Mouse (Mus musculus): Measurements from ENCODE around the gene Esrrb. TPM values are rescaled to one million over a fixed set of nuclear protein-coding genes. Genes with fewer than 3 reads are reported as not detected.

Esrrb gene
- polyA plus RNA-seq, 1 experiment from 2014 or later, result 0.77 TPM

GRCm38 (mm10) chr12:86507741-86508140 is 146.8 kb downstream of the Esrrb start:
- no peak overlapping the region for H3K4me2 ChIP-seq (replicated peaks; ENCODE audit: low read depth, low read length)
- ATAC-seq (ENCODE audit: low FRiP score, low TSS enrichment), result no peak
- H3K4me3 ChIP-seq (ENCODE audit: low read length), result no peak overlapping the region
- 0 out of 2 replicates have a peak, but pooled peaks cover 2% of the 10 kb centered on the region for H3K4me1 ChIP-seq (ENCODE audit: insufficient read depth, low read length)
- no peaks in the 10 kb centered on the region for H3K27me3 ChIP-seq (ENCODE audit: insufficient read depth, low read length)
- no peaks in the 10 kb centered on the region for H3K36me3 ChIP-seq (ENCODE audit: insufficient read depth, low read length)
- no peak overlapping the region for H3K9ac ChIP-seq (replicated peaks; ENCODE audit: low read length)
- no peak overlapping the region for H3K27ac ChIP-seq (ENCODE audit: low read length)
- WGBS, result 86% methylated on average over 10 of the region's 10 CpGs
- no peaks in the 10 kb centered on the region for H3K9me3 ChIP-seq (ENCODE audit: low read length)

DNA sequence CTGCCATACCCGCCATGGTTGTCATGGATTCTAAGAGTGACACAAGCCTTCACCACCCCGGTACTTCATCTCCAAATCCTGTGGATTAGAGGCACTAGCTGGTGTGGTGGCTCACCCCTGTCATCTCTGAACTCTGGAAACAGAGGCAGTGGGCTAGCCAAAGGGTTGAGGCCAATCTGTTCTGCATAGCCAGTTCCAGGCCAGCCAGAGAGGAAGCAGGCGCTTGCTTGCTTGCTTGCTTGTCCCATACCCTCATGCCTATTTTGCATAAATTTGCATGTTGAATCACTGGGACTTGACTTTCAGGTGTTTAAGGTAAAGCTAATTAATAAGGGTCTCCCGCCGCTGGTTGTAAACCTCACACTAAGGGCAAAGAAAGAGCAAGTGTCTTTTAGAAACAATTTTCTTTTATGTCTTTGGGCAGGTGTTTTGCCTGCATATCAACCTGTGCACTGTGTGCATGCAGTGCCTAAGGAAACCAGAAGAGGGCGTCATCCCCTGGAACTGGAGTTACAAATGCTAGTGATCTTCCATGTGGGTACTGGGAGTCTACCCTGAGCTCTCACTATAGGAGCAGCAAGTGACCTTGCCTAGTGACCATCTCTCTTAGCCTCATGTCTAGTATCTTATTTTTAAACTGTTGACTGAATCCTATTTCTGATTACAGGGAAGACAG is 147.5 kb downstream of the Esrrb start:
- H3K9ac ChIP-seq (replicated peaks; ENCODE audit: low read length), result no peak overlapping the region
- H3K27me3 ChIP-seq (ENCODE audit: insufficient read depth, low read length), result no peaks in the 10 kb centered on the region
- WGBS, result 79% methylated on average over 6 of the region's 6 CpGs
- no peak overlapping the region for H3K4me2 ChIP-seq (replicated peaks; ENCODE audit: low read depth, low read length)
- no peaks in the 10 kb centered on the region for H3K9me3 ChIP-seq (ENCODE audit: low read length)
- no peak overlapping the region for H3K27ac ChIP-seq (ENCODE audit: low read length)
- H3K4me1 ChIP-seq (ENCODE audit: insufficient read depth, low read length), result 0 out of 2 replicates have a peak, but pooled peaks cover 2% of the 10 kb centered on the region
- no peak for ATAC-seq (ENCODE audit: low FRiP score, low TSS enrichment)
- H3K36me3 ChIP-seq (ENCODE audit: insufficient read depth, low read length), result no peaks in the 10 kb centered on the region
- H3K4me3 ChIP-seq (ENCODE audit: low read length), result no peak overlapping the region

DNA sequence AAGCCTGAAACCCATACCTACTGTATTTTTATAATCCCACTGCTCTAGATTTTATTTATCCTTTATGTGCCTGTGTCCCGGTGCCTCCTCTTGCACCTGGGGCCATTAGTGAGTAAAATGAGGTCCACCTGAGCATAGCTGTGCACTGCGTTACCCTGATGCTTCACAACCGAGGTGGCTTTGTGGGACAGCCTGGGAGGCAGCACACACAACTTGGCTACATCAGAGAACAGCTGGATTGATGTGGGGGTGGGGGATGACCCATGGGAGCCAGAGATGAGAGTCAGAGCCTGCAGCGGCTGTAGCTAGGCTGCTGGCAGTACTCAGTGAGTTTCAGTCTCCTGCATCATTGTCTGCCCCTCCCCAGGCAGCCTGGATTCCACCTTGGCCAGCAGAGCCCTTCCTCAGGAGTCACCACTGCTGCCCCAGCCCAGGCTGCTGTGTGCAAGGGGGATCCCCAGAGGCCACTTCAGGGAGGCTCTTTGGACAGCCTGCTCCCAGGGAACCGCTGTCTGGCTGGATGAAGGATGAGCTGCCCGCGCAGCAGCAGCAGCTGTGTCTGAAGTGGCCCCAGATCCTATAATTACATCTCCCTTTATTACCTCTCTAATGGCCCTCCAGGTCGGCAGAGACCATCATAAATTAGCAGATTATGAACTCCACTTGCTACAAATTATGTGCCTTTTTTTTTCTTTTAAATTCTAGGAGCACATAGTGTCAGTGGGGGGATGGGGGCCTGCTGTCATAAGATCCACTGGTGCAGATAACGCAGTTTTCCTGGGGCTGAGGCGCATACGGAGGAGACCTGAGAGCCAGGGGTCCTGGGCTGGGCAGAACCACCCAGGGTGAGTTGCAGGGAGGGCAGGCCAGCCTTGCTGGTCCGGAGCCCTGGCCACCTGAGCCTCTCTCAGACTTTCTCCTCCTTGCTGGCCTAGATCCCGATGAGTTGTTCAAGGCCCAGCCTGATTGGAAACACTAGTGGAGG is 148.7 kb downstream of the Esrrb start:
- Histone ChIP-seq H3K4me1 (ENCODE audit: insufficient read depth, low read length) (0 out of 2 replicates have a peak, but pooled peaks cover 2% of the 10 kb centered on the region), H3K27me3 (ENCODE audit: insufficient read depth, low read length) (no peaks in the 10 kb centered on the region), H3K4me2 (replicated peaks; ENCODE audit: low read depth, low read length) (no peak overlapping the region), H3K36me3 (ENCODE audit: insufficient read depth, low read length) (no peaks in the 10 kb centered on the region), H3K9ac (replicated peaks; ENCODE audit: low read length) (no peak overlapping the region), H3K9me3 (ENCODE audit: low read length) (no peaks in the 10 kb centered on the region), H3K27ac (ENCODE audit: low read length) (no peak overlapping the region), H3K4me3 (ENCODE audit: low read length) (no peak overlapping the region)
- peak; percentile 53; the same call in 1 of the 2 replicates for ATAC-seq (ENCODE audit: low FRiP score, low TSS enrichment)
- WGBS, result 24% methylated on average over 13 of the region's 13 CpGs

- 79% methylated on average over 3 of the region's 3 CpGs for WGBS
Measured at GRCm38 (mm10) chr12:86512335-86512734, 151.4 kb downstream of the Esrrb start.

DNA sequence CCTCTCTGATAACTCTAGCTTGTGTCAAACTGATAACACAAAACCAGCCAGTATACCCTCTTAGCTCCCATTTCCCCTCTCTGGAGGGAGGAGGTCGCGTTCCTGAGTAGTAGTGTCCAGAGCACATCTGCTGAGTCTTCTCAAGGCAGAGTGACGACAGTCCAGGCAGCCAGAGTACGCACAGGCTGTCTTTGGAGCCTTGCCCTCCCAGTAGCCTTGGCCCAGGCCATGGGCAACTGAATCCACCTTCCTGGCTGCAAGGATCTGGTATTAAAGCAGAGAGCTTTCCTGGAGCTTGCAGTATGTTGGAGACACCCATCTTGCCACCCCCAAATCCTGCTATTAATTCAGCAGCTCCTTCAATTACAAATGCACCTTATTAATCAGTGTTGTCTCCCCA is 152.7 kb downstream of the Esrrb start:
- no peaks in the 10 kb centered on the region for H3K36me3 ChIP-seq (ENCODE audit: insufficient read depth, low read length)
- H3K27me3 ChIP-seq (ENCODE audit: insufficient read depth, low read length), result no peaks in the 10 kb centered on the region; the same call in 1 of the 2 replicates
- H3K4me2 ChIP-seq (replicated peaks; ENCODE audit: low read depth, low read length), result no peak overlapping the region
- no peaks in the 10 kb centered on the region; the same call in 1 of the 2 replicates for H3K9me3 ChIP-seq (ENCODE audit: low read length)
- no peak overlapping the region for H3K9ac ChIP-seq (replicated peaks; ENCODE audit: low read length)
- peaks cover 8% of the 10 kb centered on the region for H3K4me1 ChIP-seq (ENCODE audit: insufficient read depth, low read length)
- H3K4me3 ChIP-seq (ENCODE audit: low read length), result no peak overlapping the region
- ATAC-seq (ENCODE audit: low FRiP score, low TSS enrichment), result no peak
- H3K27ac ChIP-seq (ENCODE audit: low read length), result no peak overlapping the region
- WGBS, result 85% methylated on average over 4 of the region's 4 CpGs

More at GRCm38 (mm10) chr12:86512335-86512734, 151.4 kb downstream of the Esrrb start:
- Histone ChIP-seq H3K4me3 (ENCODE audit: low read length) (no peak overlapping the region), H3K27me3 (ENCODE audit: insufficient read depth, low read length) (no peaks in the 10 kb centered on the region), H3K9me3 (ENCODE audit: low read length) (no peaks in the 10 kb centered on the region; the same call in 1 of the 2 replicates), H3K4me2 (replicated peaks; ENCODE audit: low read depth, low read length) (no peak overlapping the region), H3K27ac (ENCODE audit: low read length) (no peak overlapping the region), H3K9ac (replicated peaks; ENCODE audit: low read length) (no peak overlapping the region), H3K4me1 (ENCODE audit: insufficient read depth, low read length) (peaks cover 8% of the 10 kb centered on the region), H3K36me3 (ENCODE audit: insufficient read depth, low read length) (no peaks in the 10 kb centered on the region)
- no peak for ATAC-seq (ENCODE audit: low FRiP score, low TSS enrichment)

- Histone ChIP-seq H3K4me1 (ENCODE audit: insufficient read depth, low read length) (peaks cover 6% of the 10 kb centered on the region), H3K4me3 (ENCODE audit: low read length) (no peak overlapping the region), H3K9me3 (ENCODE audit: low read length) (no peaks in the 10 kb centered on the region; the same call in 1 of the 2 replicates), H3K36me3 (ENCODE audit: insufficient read depth, low read length) (no peaks in the 10 kb centered on the region), H3K27ac (ENCODE audit: low read length) (no peak overlapping the region), H3K4me2 (replicated peaks; ENCODE audit: low read depth, low read length) (no peak overlapping the region), H3K27me3 (ENCODE audit: insufficient read depth, low read length) (peaks cover 11% of the 10 kb centered on the region), H3K9ac (replicated peaks; ENCODE audit: low read length) (no peak overlapping the region)
- WGBS, result 51% methylated on average over 5 of the region's 5 CpGs
- no peak for ATAC-seq (ENCODE audit: low FRiP score, low TSS enrichment)
Measured at GRCm38 (mm10) chr12:86516602-86517001, 155.7 kb downstream of the Esrrb start.

DNA sequence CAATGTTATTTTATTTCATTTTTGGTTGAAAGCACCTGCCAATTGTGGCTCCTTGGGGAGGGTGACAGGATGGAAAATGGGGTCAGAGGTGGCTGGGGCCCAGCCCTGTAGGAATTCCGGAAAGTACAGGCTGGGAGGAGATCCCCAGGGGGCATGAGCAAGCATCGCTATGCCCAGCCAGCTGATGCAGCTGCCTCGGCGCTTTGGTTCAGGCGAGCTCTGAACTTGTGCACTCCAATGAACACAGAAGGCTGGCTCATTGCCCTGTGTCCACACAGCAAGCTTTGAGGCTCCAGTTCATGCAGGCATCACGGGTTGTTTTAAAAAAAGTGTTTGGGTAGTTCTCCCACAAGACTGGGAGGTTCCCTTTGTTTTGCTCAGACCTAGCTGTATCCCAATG is 156.8 kb downstream of the Esrrb start:
- no peak for ATAC-seq (ENCODE audit: low FRiP score, low TSS enrichment)
- Histone ChIP-seq H3K4me1 (ENCODE audit: insufficient read depth, low read length) (peaks cover 6% of the 10 kb centered on the region), H3K4me2 (replicated peaks; ENCODE audit: low read depth, low read length) (no peak overlapping the region), H3K9me3 (ENCODE audit: low read length) (no peaks in the 10 kb centered on the region; the same call in 1 of the 2 replicates), H3K36me3 (ENCODE audit: insufficient read depth, low read length) (no peaks in the 10 kb centered on the region), H3K4me3 (ENCODE audit: low read length) (no peak overlapping the region), H3K27ac (ENCODE audit: low read length) (no peak overlapping the region), H3K27me3 (ENCODE audit: insufficient read depth, low read length) (peaks cover 11% of the 10 kb centered on the region), H3K9ac (replicated peaks; ENCODE audit: low read length) (no peak overlapping the region)
- 40% methylated on average over 6 of the region's 6 CpGs for WGBS

- H3K9ac ChIP-seq (replicated peaks; ENCODE audit: low read length), result no peak overlapping the region
- 21% methylated on average over 18 of the region's 18 CpGs for WGBS
- no peak for ATAC-seq (ENCODE audit: low FRiP score, low TSS enrichment)
- H3K27me3 ChIP-seq (ENCODE audit: insufficient read depth, low read length), result peaks cover 11% of the 10 kb centered on the region
- H3K27ac ChIP-seq (ENCODE audit: low read length), result no peak overlapping the region
- no peak overlapping the region for H3K4me2 ChIP-seq (replicated peaks; ENCODE audit: low read depth, low read length)
- no peak overlapping the region for H3K4me3 ChIP-seq (ENCODE audit: low read length)
- peaks cover 6% of the 10 kb centered on the region for H3K4me1 ChIP-seq (ENCODE audit: insufficient read depth, low read length)
- no peaks in the 10 kb centered on the region; the same call in 1 of the 2 replicates for H3K9me3 ChIP-seq (ENCODE audit: low read length)
- H3K36me3 ChIP-seq (ENCODE audit: insufficient read depth, low read length), result no peaks in the 10 kb centered on the region
Measured at GRCm38 (mm10) chr12:86518746-86519145, 157.8 kb downstream of the Esrrb start.

DNA sequence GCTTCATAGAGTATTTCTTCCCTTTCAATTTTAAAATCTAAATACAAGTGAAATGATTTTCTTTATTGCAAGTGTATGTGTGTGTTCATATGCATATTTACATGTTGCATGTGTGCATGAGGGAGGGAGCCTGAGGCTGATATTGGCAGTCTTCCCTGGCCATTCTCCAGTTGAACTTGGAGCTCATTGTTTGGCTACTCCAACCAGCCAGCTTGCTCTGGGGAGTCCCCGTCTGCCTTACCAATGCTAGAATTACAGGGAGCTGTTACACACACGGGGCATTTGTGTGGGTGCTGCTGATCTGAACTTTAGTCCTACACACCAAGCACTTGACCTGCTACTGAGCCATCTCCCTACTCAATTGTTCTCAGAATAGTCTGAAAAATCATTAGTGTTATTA is 173.4 kb downstream of the Esrrb start:
- Histone ChIP-seq H3K9ac (replicated peaks; ENCODE audit: low read length) (no peak overlapping the region), H3K4me1 (ENCODE audit: insufficient read depth, low read length) (no peaks in the 10 kb centered on the region), H3K27me3 (ENCODE audit: insufficient read depth, low read length) (no peaks in the 10 kb centered on the region; the same call in 1 of the 2 replicates), H3K36me3 (ENCODE audit: insufficient read depth, low read length) (no peaks in the 10 kb centered on the region), H3K4me3 (ENCODE audit: low read length) (no peak overlapping the region), H3K27ac (ENCODE audit: low read length) (no peak overlapping the region), H3K4me2 (replicated peaks; ENCODE audit: low read depth, low read length) (no peak overlapping the region), H3K9me3 (ENCODE audit: low read length) (no peaks in the 10 kb centered on the region)
- WGBS, result 50% methylated on average over 2 of the region's 2 CpGs
- no peak for ATAC-seq (ENCODE audit: low FRiP score, low TSS enrichment)
